Mouse (Mus musculus) small intestine, adult 2 months (tissue): ENCODE measurements around the gene Dennd5a.

Experiments used
- CTCF ChIP-seq: fragments of 200-500 bp; IDR thresholded peaks from 2 replicates; pipeline ENCODE4 v1.5.1; 2012; ENCODE audit warnings: low read depth, mild to moderate bottlenecking, control low read depth, inconsistent platforms, low read length, moderate library complexity, mixed read lengths; ENCODE audit not compliant: insufficient replicate concordance, insufficient read length; ENCODE audit errors: extremely low read depth
- POLR2A ChIP-seq: fragments of 200-500 bp; IDR thresholded peaks from 2 replicates; pipeline ENCODE4 v1.6.1; 2012; ENCODE audit warnings: low read depth, mild to moderate bottlenecking, control low read depth, inconsistent platforms, low read length, moderate library complexity

DNA sequence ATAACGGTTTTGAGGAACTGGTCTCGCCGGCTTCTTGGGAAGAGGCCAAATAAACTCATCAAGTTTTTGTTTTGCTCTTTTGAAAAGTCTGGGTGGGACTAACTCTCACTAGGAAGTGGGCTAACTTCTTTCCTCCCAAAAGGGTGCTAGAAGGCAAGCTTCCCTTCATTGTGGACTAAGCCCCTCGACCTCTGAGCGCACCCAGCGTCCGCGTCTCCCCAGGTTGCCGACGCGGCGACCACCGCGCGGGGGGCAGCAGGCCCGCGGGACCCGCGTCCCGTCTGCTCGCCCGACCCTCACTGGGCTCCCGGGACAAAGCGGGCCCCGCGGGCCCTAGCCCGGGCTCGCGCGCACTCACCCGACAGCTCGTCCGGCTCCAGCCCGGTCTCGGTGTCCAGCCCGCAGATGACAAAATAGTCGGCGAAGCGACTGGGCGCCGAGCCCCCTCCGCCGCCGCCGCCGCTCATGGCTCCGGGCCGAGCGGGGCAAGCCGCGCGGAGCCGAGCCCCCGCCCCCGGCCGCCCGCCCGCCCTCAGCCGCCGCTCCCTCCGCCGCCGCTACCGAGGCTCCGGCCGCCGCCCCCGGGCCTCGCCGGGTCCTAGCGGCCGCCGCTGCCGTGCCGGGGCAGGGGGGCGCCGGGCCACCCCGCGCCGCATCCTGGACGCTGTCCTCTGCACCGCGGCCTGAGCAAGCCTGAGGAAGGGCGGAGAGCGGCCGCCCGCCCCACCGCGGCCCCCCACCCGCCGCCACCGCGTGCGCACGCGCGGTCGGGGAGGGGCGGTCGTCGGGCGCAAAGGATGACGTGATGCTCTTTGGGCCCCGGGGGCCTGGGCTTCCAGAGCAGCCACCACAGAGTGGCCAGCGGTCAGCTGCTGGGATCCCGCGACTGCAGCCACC, at the start of gene Dennd5a:
- TF ChIP-seq POLR2A: no peak; the same call in 1 of the 2 replicates
- no peak for TF ChIP-seq CTCF
